Mouse (Mus musculus): ENCODE results near the gene Zfyve19. TPM values are rescaled to one million over a fixed set of nuclear protein-coding genes. Genes with fewer than 3 reads are reported as not detected.

The Zfyve19 gene
- total and polyA plus RNA-seq, 3 experiments = 37.4 to 52.5 TPM; not detected in 1

DNA sequence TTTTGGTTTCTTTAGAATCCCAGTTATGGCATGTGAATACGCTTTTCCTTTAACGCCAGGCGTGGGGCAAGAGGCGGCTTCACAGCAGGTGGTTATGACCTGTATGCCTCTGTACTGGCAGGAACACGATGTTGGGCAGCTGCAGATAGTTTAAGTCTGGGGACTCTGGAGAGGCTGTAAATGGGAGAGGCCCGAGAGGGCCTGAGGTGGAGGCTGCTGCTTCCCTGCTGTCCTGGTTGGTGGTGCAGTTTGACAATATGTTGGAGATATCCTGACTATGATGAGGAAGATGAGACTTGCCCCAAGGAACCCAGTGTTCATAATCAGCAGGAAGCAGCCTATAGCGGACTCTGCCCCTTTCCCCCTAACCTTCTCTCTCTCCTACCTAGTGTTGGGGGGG is 25.5 kb upstream of the Zfyve19 start:
- H3K36me3 ChIP-seq (ENCODE audit: control insufficient read depth in 1 of 2, insufficient read depth in 2 of 2, low read length in 2 of 2) = no peaks in the 10 kb centered on the region
- no peaks in the 10 kb centered on the region for H3K4me1 ChIP-seq (ENCODE audit: control insufficient read depth in 1 of 2, insufficient read depth in 2 of 2, low read length in 2 of 2)
- H3K27ac ChIP-seq (ENCODE audit: control insufficient read depth, low read depth, low read length) = no peak overlapping the region
- H3K79me2 ChIP-seq (ENCODE audit: control insufficient read depth, insufficient read depth, low read length, poor library complexity) = no peaks in the 10 kb centered on the region
- no peaks in the 10 kb centered on the region for H3K9me3 ChIP-seq (replicated peaks; ENCODE audit: insufficient read depth, low read length)
- DNase-seq (ENCODE audit: low read depth, low spot score) = no peak
- H3K9ac ChIP-seq (ENCODE audit: control insufficient read depth, low read depth, low read length, poor library complexity, severe bottlenecking) = no peak overlapping the region
- no peaks in the 10 kb centered on the region for H3K27me3 ChIP-seq (ENCODE audit: control insufficient read depth in 1 of 2, insufficient read depth in 2 of 2, low read length in 2 of 2)
- H3K4me3 ChIP-seq (ENCODE audit: control insufficient read depth in 1 of 2, insufficient read depth in 1 of 2, low read depth in 2 of 2, low read length in 2 of 2) = no peak overlapping the region
- no peak for TF ChIP-seq BHLHE40 (IDR thresholded peaks at IDR 0.05; ENCODE audit: borderline replicate concordance, low read depth, low read length)
- no peak for TF ChIP-seq ELF1 (IDR thresholded peaks at IDR 0.05; ENCODE audit: low read depth, low read length)
- TF ChIP-seq E2F4 (IDR thresholded peaks at IDR 0.05; ENCODE audit: borderline replicate concordance, low read depth, low read length) = no peak
- TF ChIP-seq CTCF (IDR thresholded peaks at IDR 0.05 in 2 of 3, conservative IDR thresholded peaks at IDR 0.05 in 1 of 3; ENCODE audit: control insufficient read depth in 1 of 3, insufficient read depth in 1 of 3, low read depth in 2 of 3, low read length in 3 of 3, poor library complexity in 1 of 3, severe bottlenecking in 1 of 3) = no peak
- no peak for TF ChIP-seq MXI1 (IDR thresholded peaks at IDR 0.05; ENCODE audit: low read depth, low read length)
- no peak for TF ChIP-seq TCF12 (IDR thresholded peaks at IDR 0.05; ENCODE audit: low read depth, low read length)
- no peak for TF ChIP-seq ZMIZ1 (IDR thresholded peaks at IDR 0.05; ENCODE audit: low read depth, low read length)
- no peak for TF ChIP-seq ZKSCAN1 (IDR thresholded peaks at IDR 0.05; ENCODE audit: low read depth, low read length)
- TF ChIP-seq CHD2 (IDR thresholded peaks at IDR 0.05; ENCODE audit: low read length) = no peak
- TF ChIP-seq TAL1 (IDR thresholded peaks at IDR 0.05; ENCODE audit: low read length) = no peak
- no peak for TF ChIP-seq KAT2A (conservative IDR thresholded peaks at IDR 0.05; ENCODE audit: low read depth, low read length)
- TF ChIP-seq MAX (IDR thresholded peaks at IDR 0.05; ENCODE audit: low read length) = no peak
- no peak for TF ChIP-seq TBP (IDR thresholded peaks at IDR 0.05; ENCODE audit: low read depth, low read length)
- TF ChIP-seq CHD1 (IDR thresholded peaks at IDR 0.05; ENCODE audit: low read depth, low read length) = no peak
- TF ChIP-seq USF1 (IDR thresholded peaks at IDR 0.05; ENCODE audit: low read depth, low read length) = no peak
- no peak for TF ChIP-seq UBTF (IDR thresholded peaks at IDR 0.05; ENCODE audit: borderline replicate concordance, insufficient read depth, low read depth, low read length)
- no peak for TF ChIP-seq NRF1 (IDR thresholded peaks at IDR 0.05; ENCODE audit: insufficient read depth, low read depth, low read length, poor library complexity, severe bottlenecking)
- no peak for TF ChIP-seq GATA1 (IDR thresholded peaks at IDR 0.05; ENCODE audit: low read depth, low read length)

DNA sequence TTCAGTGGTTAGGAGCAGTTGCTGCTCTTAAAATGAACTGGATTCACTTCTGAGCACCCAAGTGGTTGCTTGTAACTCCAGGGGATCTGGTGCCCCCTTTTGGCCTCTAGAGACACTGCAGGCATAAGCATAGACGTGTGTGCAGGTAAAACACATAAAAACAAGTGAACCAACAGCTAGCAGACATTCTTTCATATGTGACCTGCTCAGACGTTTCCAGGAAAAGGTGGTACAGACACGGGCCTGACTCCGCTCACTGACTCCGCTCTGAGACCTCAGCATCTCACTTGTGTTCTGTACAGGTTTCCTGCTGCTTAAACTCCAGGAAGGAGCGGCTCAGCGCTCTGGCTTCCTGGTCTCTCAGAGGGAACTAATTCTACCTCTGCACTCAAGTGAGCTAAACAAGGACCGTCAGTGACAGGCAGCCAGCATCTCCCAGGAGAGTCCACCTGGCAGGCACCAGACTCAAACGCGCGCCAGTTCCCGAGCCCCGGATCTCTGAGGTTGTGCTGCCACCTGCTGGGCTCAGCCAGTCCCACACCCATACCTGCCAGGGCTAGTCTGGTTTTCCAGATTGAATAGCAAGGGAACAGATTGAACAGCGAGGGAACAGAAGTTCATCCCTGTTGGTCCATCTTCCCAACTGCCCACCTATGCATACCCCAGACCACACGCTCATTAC is 19.2 kb upstream of the Zfyve19 start:
- H3K27me3 ChIP-seq (ENCODE audit: control insufficient read depth in 1 of 2, insufficient read depth in 2 of 2, low read length in 2 of 2) = no peaks in the 10 kb centered on the region
- peaks cover 2% of the 10 kb centered on the region; the same call in 1 of the 2 replicates for H3K79me2 ChIP-seq (ENCODE audit: control insufficient read depth, insufficient read depth, low read length, poor library complexity)
- no peak overlapping the region for H3K27ac ChIP-seq (ENCODE audit: control insufficient read depth, low read depth, low read length)
- H3K4me3 ChIP-seq (ENCODE audit: control insufficient read depth in 1 of 2, insufficient read depth in 1 of 2, low read depth in 2 of 2, low read length in 2 of 2) = peak overlapping the region; percentile 32 to 66
- H3K9ac ChIP-seq (ENCODE audit: control insufficient read depth, low read depth, low read length, poor library complexity, severe bottlenecking) = peak overlapping the region; percentile 43; the same call in 1 of the 2 replicates
- H3K36me3 ChIP-seq (ENCODE audit: control insufficient read depth in 1 of 2, insufficient read depth in 2 of 2, low read length in 2 of 2) = no peaks in the 10 kb centered on the region
- H3K9me3 ChIP-seq (replicated peaks; ENCODE audit: insufficient read depth, low read length) = no peaks in the 10 kb centered on the region
- H3K4me1 ChIP-seq (ENCODE audit: control insufficient read depth in 1 of 2, insufficient read depth in 2 of 2, low read length in 2 of 2) = peaks cover 1 to 3% of the 10 kb centered on the region in 2 experiments; a peak in 2 of 4 replicates
- peak; percentile 89 for DNase-seq (ENCODE audit: low read depth, low spot score)
- TF ChIP-seq GATA1 (IDR thresholded peaks at IDR 0.05; ENCODE audit: low read depth, low read length) = no peak
- no peak for TF ChIP-seq MAFK (IDR thresholded peaks at IDR 0.05; ENCODE audit: borderline replicate concordance, low read depth, low read length)
- TF ChIP-seq POLR2A (IDR thresholded peaks at IDR 0.05; ENCODE audit: control insufficient read depth in 1 of 2, insufficient read depth in 1 of 2, low read depth in 1 of 2, low read length in 2 of 2, poor library complexity in 1 of 2) = no peak
- TF ChIP-seq CTCF (IDR thresholded peaks at IDR 0.05 in 2 of 3, conservative IDR thresholded peaks at IDR 0.05 in 1 of 3; ENCODE audit: control insufficient read depth in 1 of 3, insufficient read depth in 1 of 3, low read depth in 2 of 3, low read length in 3 of 3, poor library complexity in 1 of 3, severe bottlenecking in 1 of 3) = peak; percentile 86 to 97 (median 90)
- no peak for TF ChIP-seq BHLHE40 (IDR thresholded peaks at IDR 0.05; ENCODE audit: borderline replicate concordance, low read depth, low read length)
- TF ChIP-seq CHD2 (IDR thresholded peaks at IDR 0.05; ENCODE audit: low read length) = no peak
- TF ChIP-seq MYC (IDR thresholded peaks at IDR 0.05; ENCODE audit: low read depth, low read length) = 0 out of 2 replicates have a peak, but pooled peaks have one; percentile 19
- TF ChIP-seq USF1 (IDR thresholded peaks at IDR 0.05; ENCODE audit: low read depth, low read length) = no peak
- TF ChIP-seq RCOR1 (IDR thresholded peaks at IDR 0.05; ENCODE audit: low read depth, low read length) = no peak
- no peak for TF ChIP-seq POLR2AphosphoS5 (IDR thresholded peaks at IDR 0.05; ENCODE audit: borderline replicate concordance, low read depth, low read length)
- TF ChIP-seq MAX (IDR thresholded peaks at IDR 0.05; ENCODE audit: low read length) = no peak; the same call in 1 of the 2 replicates
- TF ChIP-seq NELFE (IDR thresholded peaks at IDR 0.05; ENCODE audit: low read depth, low read length) = no peak
- TF ChIP-seq SIN3A (IDR thresholded peaks at IDR 0.05; ENCODE audit: low read length) = peak; percentile 38; the same call in 1 of the 2 replicates
- TF ChIP-seq HCFC1 (IDR thresholded peaks at IDR 0.05; ENCODE audit: low read depth, low read length) = no peak
- peak; percentile 93 for TF ChIP-seq RAD21 (IDR thresholded peaks at IDR 0.05; ENCODE audit: low read depth, low read length)
- TF ChIP-seq ZNF384 (IDR thresholded peaks at IDR 0.05; ENCODE audit: low read depth, low read length) = peak; percentile 39; the same call in 1 of the 2 replicates
- no peak for TF ChIP-seq ELF1 (IDR thresholded peaks at IDR 0.05; ENCODE audit: low read depth, low read length)
- TF ChIP-seq MEF2A (IDR thresholded peaks at IDR 0.05; ENCODE audit: extremely low read depth, insufficient replicate concordance, low read depth, low read length, poor library complexity, severe bottlenecking) = no peak
